Comparison of ENCODE assay signal across 10 mouse cellular contexts in genomic region chr1:132881836-132882235, GRCm38 (mm10). TPM values are rescaled to one million over a fixed set of nuclear protein-coding genes. Genes with fewer than 3 reads are reported as not detected.
DNase-seq lines count a peak whose midpoint lies in the region; ATAC-seq and TF ChIP-seq lines count a peak whose summit lies in the region.
"Had no signal": no experiment of that assay in that cellular context is flagged by ENCODE, and none has a peak within 500 bp of the region (broad histone marks: within the 10 kb centered on the region; RNA-seq: fewer than 3 reads in every experiment).

No protein-coding gene starts in this region.

- H3K4me3 ChIP-seq in liver, embryonic 13.5 days (replicated peaks), result no peak overlapping the region
- no peak overlapping the region for H3K4me3 ChIP-seq in liver, embryonic 11.5 days (ENCODE audit: low read depth, low read length)
- H3K4me3 ChIP-seq in hindbrain, postnatal 0 days (ENCODE audit: low read length), result peak overlapping the region; percentile 65
- H3K4me3 ChIP-seq in olfactory bulb, adult 2 months (ENCODE audit: insufficient read depth, low read depth, low read length), result peak overlapping the region; percentile 73

- WGBS in liver, embryonic 13.5 days (ENCODE audit: insufficient replicate concordance), result 30% methylated on average over 9 of the region's 9 CpGs
- WGBS in liver, embryonic 11.5 days, result 31% methylated on average over 9 of the region's 9 CpGs
- WGBS in hindbrain, postnatal 0 days, result 22% methylated on average over 9 of the region's 9 CpGs
- 22% methylated on average over 9 of the region's 9 CpGs for WGBS in olfactory bulb, adult 2 months

- peak overlapping the region; percentile 64; the same call in 1 of the 2 replicates for H3K4me2 ChIP-seq in liver, embryonic 13.5 days
- H3K4me2 ChIP-seq in liver, embryonic 11.5 days, result no peak overlapping the region
- peak overlapping the region; percentile 91 for H3K4me2 ChIP-seq in hindbrain, postnatal 0 days (ENCODE audit: low read depth, low read length)

- peak; percentile 34 for DNase-seq in cerebellum, adult 11 months
- DNase-seq in cerebellum, postnatal 4 days (ENCODE audit: low spot score in 2 of 2), result no peak
- no peak for DNase-seq in liver, embryonic 13.5 days
- no peak for DNase-seq in liver, embryonic 11.5 days (ENCODE audit: low spot score)
- peak; percentile 32 for DNase-seq in hindbrain, postnatal 0 days (ENCODE audit: low spot score)
- no peak for DNase-seq in thymus, postnatal 10 days (ENCODE audit: low spot score in 2 of 2)

- no peaks in the 10 kb centered on the region for H3K36me3 ChIP-seq in liver, embryonic 13.5 days
- no peaks in the 10 kb centered on the region for H3K36me3 ChIP-seq in liver, embryonic 11.5 days (ENCODE audit: control insufficient read depth, insufficient read depth, low read length)
- H3K36me3 ChIP-seq in hindbrain, postnatal 0 days (ENCODE audit: insufficient read depth, low read length), result no peaks in the 10 kb centered on the region

- no peak for TF ChIP-seq POLR2A in olfactory bulb, adult 2 months (IDR thresholded peaks at IDR 0.05; ENCODE audit: insufficient read depth, low read depth, low read length)

- H3K4me1 ChIP-seq in liver, embryonic 13.5 days (replicated peaks), result peaks cover 3% of the 10 kb centered on the region; the same call in 1 of the 2 replicates
- H3K4me1 ChIP-seq in liver, embryonic 11.5 days (replicated peaks; ENCODE audit: control insufficient read depth, insufficient read depth, low read length), result no peaks in the 10 kb centered on the region
- peaks cover 16% of the 10 kb centered on the region for H3K4me1 ChIP-seq in hindbrain, postnatal 0 days (ENCODE audit: insufficient read depth, low read length)
- H3K4me1 ChIP-seq in olfactory bulb, adult 2 months (ENCODE audit: control insufficient read depth, insufficient read depth, low read length), result peaks cover 38% of the 10 kb centered on the region

- H3K9ac ChIP-seq in liver, embryonic 13.5 days, result no peak overlapping the region
- H3K9ac ChIP-seq in liver, embryonic 11.5 days (ENCODE audit: low read depth, low read length), result no peak overlapping the region
- H3K9ac ChIP-seq in hindbrain, postnatal 0 days (replicated peaks; ENCODE audit: low read length), result peak overlapping the region; percentile 69
- H3K9ac ChIP-seq: liver, embryonic 14.5 days had no signal

- H3K27ac ChIP-seq in liver, embryonic 13.5 days, result no peak overlapping the region
- no peak overlapping the region for H3K27ac ChIP-seq in liver, embryonic 11.5 days (ENCODE audit: low read depth, low read length)
- H3K27ac ChIP-seq in hindbrain, postnatal 0 days, result peak overlapping the region; percentile 87
- 0 out of 2 replicates have a peak overlapping the region, but pooled peaks have one; percentile 80 for H3K27ac ChIP-seq in olfactory bulb, adult 2 months (ENCODE audit: insufficient read depth, low read depth, low read length)
- H3K27ac ChIP-seq: liver, embryonic 14.5 days had no signal

- no peak for ATAC-seq in liver, embryonic 13.5 days (ENCODE audit: low read depth)
- no peak for ATAC-seq in liver, embryonic 11.5 days (replicated peaks; ENCODE audit: low FRiP score)
- peak; percentile 22 for ATAC-seq in hindbrain, postnatal 0 days
- ATAC-seq in erythroid progenitor cell, adult 5-6 weeks (replicated peaks; ENCODE audit: low FRiP score, poor library complexity, severe bottlenecking), result no peak

- H3K27me3 ChIP-seq in liver, embryonic 13.5 days, result peaks cover 66% of the 10 kb centered on the region
- H3K27me3 ChIP-seq in liver, embryonic 11.5 days (replicated peaks; ENCODE audit: control insufficient read depth, insufficient read depth, low read length), result peaks cover 51% of the 10 kb centered on the region
- H3K27me3 ChIP-seq in hindbrain, postnatal 0 days (ENCODE audit: insufficient read depth, low read length), result no peaks in the 10 kb centered on the region

- H3K9me3 ChIP-seq in liver, embryonic 13.5 days (replicated peaks), result no peaks in the 10 kb centered on the region
- no peaks in the 10 kb centered on the region for H3K9me3 ChIP-seq in liver, embryonic 11.5 days (ENCODE audit: control insufficient read depth, low read length)
- no peaks in the 10 kb centered on the region for H3K9me3 ChIP-seq in hindbrain, postnatal 0 days (ENCODE audit: low read length)

- no peak for TF ChIP-seq CTCF in hindbrain, postnatal 0 days (IDR thresholded peaks at IDR 0.05; ENCODE audit: low read depth)
- TF ChIP-seq CTCF in olfactory bulb, adult 2 months (IDR thresholded peaks at IDR 0.05; ENCODE audit: insufficient read depth, low read depth, low read length), result no peak

RNA-seq across cellular contexts. Expression of gene Lrrn2, which starts 1.8 kb away (rescaled TPM):
- 0.09 and 0.10 TPM in 2 replicates for polyA plus RNA-seq in liver, embryonic 13.5 days (2015; fragmentation: Nextera tagmentation; extraction: Ambion mirVana)
- 1.3 and 1.4 TPM in 2 replicates for polyA plus RNA-seq in liver, embryonic 11.5 days (2014; fragmentation: Nextera tagmentation; extraction: Ambion mirVana)
- total RNA-seq in hindbrain, postnatal 0 days (2014; rRNA removed), result 48.3 and 51.0 TPM in 2 replicates
- 60.0 and 64.7 TPM in 2 replicates for polyA plus RNA-seq in hindbrain, postnatal 0 days (2015; fragmentation: Nextera tagmentation; extraction: Ambion mirVana)
- polyA plus RNA-seq in olfactory bulb, adult 2 months (2012; ENCODE audit: insufficient read depth, insufficient read length, low replicate concordance, missing spikeins), result not detected in 2 replicates
- not detected in 2 replicates for total RNA-seq in erythroid progenitor cell, adult 5-6 weeks (2015; ENCODE audit: low replicate concordance)
- not detected in 2 replicates for total RNA-seq in erythroid progenitor cell, adult 5-6 weeks (2017; ENCODE audit: low replicate concordance)
- total RNA-seq: neutrophil, adult 5-6 weeks had no signal

Comparison
In these comparisons a context has a peak if more than half of its experiments do, and no peak if none do; other contexts are left out.
1. DNase-seq: peak in cerebellum, adult 11 months (single experiment) and hindbrain, postnatal 0 days (single experiment); none in cerebellum, postnatal 4 days (0 of 2), liver, embryonic 13.5 days (single experiment), liver, embryonic 11.5 days (single experiment) and thymus, postnatal 10 days (0 of 2).
2. H3K27ac ChIP-seq: peak in hindbrain, postnatal 0 days (single experiment) and olfactory bulb, adult 2 months (single experiment); none in liver, embryonic 13.5 days (single experiment) and liver, embryonic 11.5 days (single experiment).
3. H3K4me3 ChIP-seq: peak in hindbrain, postnatal 0 days (single experiment) and olfactory bulb, adult 2 months (single experiment); none in liver, embryonic 13.5 days (single experiment) and liver, embryonic 11.5 days (single experiment).
4. RNA of gene Lrrn2, which starts 1.8 kb away (polyA plus RNA-seq): 60.0 to 64.7 TPM in hindbrain, postnatal 0 days; 1.3 to 1.4 TPM in liver, embryonic 11.5 days, 0.09 to 0.10 TPM in liver, embryonic 13.5 days and not detected in olfactory bulb, adult 2 months; every median in the first group is over 10 times any median in the second.